Mouse (Mus musculus): ENCODE data around the gene Mme. TPM values are rescaled to one million over a fixed set of nuclear protein-coding genes. Genes with fewer than 3 reads are reported as not detected.

Mme gene
- polyA plus RNA-seq, 1 experiment from 2014 or later = 53.0 TPM

GRCm38 (mm10) chr3:63296411-63296810, 55.1 kb downstream of the Mme start:
- no peak for TF ChIP-seq CTCF (IDR thresholded peaks at IDR 0.05; ENCODE audit: low read depth)
- H3K9ac ChIP-seq (ENCODE audit: low read depth, low read length) = no peak overlapping the region
- peaks cover 6% of the 10 kb centered on the region; the same call in 1 of the 2 replicates for H3K4me1 ChIP-seq (replicated peaks; ENCODE audit: control insufficient read depth, insufficient read depth, low read length)
- peak overlapping the region; percentile 98 for H3K4me2 ChIP-seq (replicated peaks; ENCODE audit: low read depth)
- H3K9me3 ChIP-seq (ENCODE audit: control insufficient read depth) = no peaks in the 10 kb centered on the region
- no peaks in the 10 kb centered on the region for H3K36me3 ChIP-seq (ENCODE audit: control insufficient read depth, insufficient read depth)
- ATAC-seq = no peak
- 17% methylated on average over 12 of the region's 12 CpGs for WGBS
- peak overlapping the region; percentile 69 for H3K4me3 ChIP-seq (ENCODE audit: low read depth, low read length)
- H3K27ac ChIP-seq (ENCODE audit: low read depth, low read length) = no peak overlapping the region
- H3K27me3 ChIP-seq (replicated peaks; ENCODE audit: control insufficient read depth, insufficient read depth, low read length) = no peaks in the 10 kb centered on the region

GRCm38 (mm10) chr3:63297787-63298186, 56.5 kb downstream of the Mme start:
- H3K36me3 ChIP-seq (ENCODE audit: control insufficient read depth, insufficient read depth) = no peaks in the 10 kb centered on the region
- no peak overlapping the region for H3K9ac ChIP-seq (ENCODE audit: low read depth, low read length)
- no peak; the same call in 1 of the 2 replicates for ATAC-seq
- peaks cover 6% of the 10 kb centered on the region; the same call in 1 of the 2 replicates for H3K4me1 ChIP-seq (replicated peaks; ENCODE audit: control insufficient read depth, insufficient read depth, low read length)
- no peak overlapping the region for H3K4me2 ChIP-seq (replicated peaks; ENCODE audit: low read depth)
- no peak overlapping the region for H3K4me3 ChIP-seq (ENCODE audit: low read depth, low read length)
- TF ChIP-seq CTCF (IDR thresholded peaks at IDR 0.05; ENCODE audit: low read depth) = peak; percentile 83
- H3K27me3 ChIP-seq (replicated peaks; ENCODE audit: control insufficient read depth, insufficient read depth, low read length) = no peaks in the 10 kb centered on the region
- H3K9me3 ChIP-seq (ENCODE audit: control insufficient read depth) = no peaks in the 10 kb centered on the region
- WGBS = 12% methylated on average over 6 of the region's 6 CpGs
- H3K27ac ChIP-seq (ENCODE audit: low read depth, low read length) = no peak overlapping the region

GRCm38 (mm10) chr3:63315211-63315760, 73.9 kb downstream of the Mme start:
- no peak for ATAC-seq
- no peak for TF ChIP-seq CTCF (IDR thresholded peaks at IDR 0.05; ENCODE audit: low read depth)
- WGBS = 74% methylated on average over 7 of the region's 7 CpGs
- no peak overlapping the region for H3K27ac ChIP-seq (ENCODE audit: low read depth, low read length)
- H3K4me2 ChIP-seq (replicated peaks; ENCODE audit: low read depth) = no peak overlapping the region
- H3K27me3 ChIP-seq (replicated peaks; ENCODE audit: control insufficient read depth, insufficient read depth, low read length) = no peaks in the 10 kb centered on the region
- no peak overlapping the region for H3K9ac ChIP-seq (ENCODE audit: low read depth, low read length)
- H3K36me3 ChIP-seq (ENCODE audit: control insufficient read depth, insufficient read depth) = no peaks in the 10 kb centered on the region
- H3K4me1 ChIP-seq (replicated peaks; ENCODE audit: control insufficient read depth, insufficient read depth, low read length) = no peaks in the 10 kb centered on the region
- H3K9me3 ChIP-seq (ENCODE audit: control insufficient read depth) = no peaks in the 10 kb centered on the region
- H3K4me3 ChIP-seq (ENCODE audit: low read depth, low read length) = no peak overlapping the region

- Histone ChIP-seq H3K4me1 (replicated peaks; ENCODE audit: control insufficient read depth, insufficient read depth, low read length) (no peaks in the 10 kb centered on the region), H3K27me3 (replicated peaks; ENCODE audit: control insufficient read depth, insufficient read depth, low read length) (no peaks in the 10 kb centered on the region), H3K4me2 (replicated peaks; ENCODE audit: low read depth) (no peak overlapping the region), H3K36me3 (ENCODE audit: control insufficient read depth, insufficient read depth) (no peaks in the 10 kb centered on the region), H3K4me3 (ENCODE audit: low read depth, low read length) (no peak overlapping the region), H3K27ac (ENCODE audit: low read depth, low read length) (no peak overlapping the region), H3K9ac (ENCODE audit: low read depth, low read length) (no peak overlapping the region), H3K9me3 (ENCODE audit: control insufficient read depth) (no peaks in the 10 kb centered on the region)
- WGBS = 59% methylated on average over 3 of the region's 3 CpGs
- TF ChIP-seq CTCF (IDR thresholded peaks at IDR 0.05; ENCODE audit: low read depth) = no peak
- ATAC-seq = no peak
Measured at GRCm38 (mm10) chr3:63317496-63317895, 76.2 kb downstream of the Mme start.

GRCm38 (mm10) chr3:63325615-63326014, 84.3 kb downstream of the Mme start:
- no peaks in the 10 kb centered on the region for H3K36me3 ChIP-seq (ENCODE audit: control insufficient read depth, insufficient read depth)
- H3K4me2 ChIP-seq (replicated peaks; ENCODE audit: low read depth) = no peak overlapping the region
- H3K9me3 ChIP-seq (ENCODE audit: control insufficient read depth) = no peaks in the 10 kb centered on the region
- ATAC-seq = no peak
- H3K27me3 ChIP-seq (replicated peaks; ENCODE audit: control insufficient read depth, insufficient read depth, low read length) = no peaks in the 10 kb centered on the region
- H3K27ac ChIP-seq (ENCODE audit: low read depth, low read length) = no peak overlapping the region
- H3K9ac ChIP-seq (ENCODE audit: low read depth, low read length) = no peak overlapping the region
- H3K4me1 ChIP-seq (replicated peaks; ENCODE audit: control insufficient read depth, insufficient read depth, low read length) = no peaks in the 10 kb centered on the region
- 69% methylated on average over 2 of the region's 2 CpGs for WGBS
- no peak for TF ChIP-seq CTCF (IDR thresholded peaks at IDR 0.05; ENCODE audit: low read depth)
- H3K4me3 ChIP-seq (ENCODE audit: low read depth, low read length) = no peak overlapping the region

- 40% methylated on average over 2 of the region's 2 CpGs for WGBS
- no peaks in the 10 kb centered on the region for H3K27me3 ChIP-seq (replicated peaks; ENCODE audit: control insufficient read depth, insufficient read depth, low read length)
- peak; percentile 61 for ATAC-seq
Measured at GRCm38 (mm10) chr3:63340110-63340509, 98.8 kb downstream of the Mme start.

More at GRCm38 (mm10) chr3:63340110-63340509, 98.8 kb downstream of the Mme start:
- H3K36me3 ChIP-seq (ENCODE audit: control insufficient read depth, insufficient read depth) = no peaks in the 10 kb centered on the region; the same call in 1 of the 2 replicates
- no peaks in the 10 kb centered on the region for H3K9me3 ChIP-seq (ENCODE audit: control insufficient read depth)
- no peak for TF ChIP-seq CTCF (IDR thresholded peaks at IDR 0.05; ENCODE audit: low read depth)
- no peak overlapping the region for H3K4me3 ChIP-seq (ENCODE audit: low read depth, low read length)
- no peak overlapping the region for H3K4me2 ChIP-seq (replicated peaks; ENCODE audit: low read depth)
- no peaks in the 10 kb centered on the region for H3K4me1 ChIP-seq (replicated peaks; ENCODE audit: control insufficient read depth, insufficient read depth, low read length)
- H3K9ac ChIP-seq (ENCODE audit: low read depth, low read length) = no peak overlapping the region
- 0 out of 2 replicates have a peak overlapping the region, but pooled peaks have one; percentile 58 for H3K27ac ChIP-seq (ENCODE audit: low read depth, low read length)

Data from intestine, postnatal 0 days (tissue).